Mouse (Mus musculus): ENCODE data around the gene Sec14l5.
A peak's percentile ranks its signal among the peaks of the same experiment; 100 is the strongest.

Sec14l5 gene

DNA sequence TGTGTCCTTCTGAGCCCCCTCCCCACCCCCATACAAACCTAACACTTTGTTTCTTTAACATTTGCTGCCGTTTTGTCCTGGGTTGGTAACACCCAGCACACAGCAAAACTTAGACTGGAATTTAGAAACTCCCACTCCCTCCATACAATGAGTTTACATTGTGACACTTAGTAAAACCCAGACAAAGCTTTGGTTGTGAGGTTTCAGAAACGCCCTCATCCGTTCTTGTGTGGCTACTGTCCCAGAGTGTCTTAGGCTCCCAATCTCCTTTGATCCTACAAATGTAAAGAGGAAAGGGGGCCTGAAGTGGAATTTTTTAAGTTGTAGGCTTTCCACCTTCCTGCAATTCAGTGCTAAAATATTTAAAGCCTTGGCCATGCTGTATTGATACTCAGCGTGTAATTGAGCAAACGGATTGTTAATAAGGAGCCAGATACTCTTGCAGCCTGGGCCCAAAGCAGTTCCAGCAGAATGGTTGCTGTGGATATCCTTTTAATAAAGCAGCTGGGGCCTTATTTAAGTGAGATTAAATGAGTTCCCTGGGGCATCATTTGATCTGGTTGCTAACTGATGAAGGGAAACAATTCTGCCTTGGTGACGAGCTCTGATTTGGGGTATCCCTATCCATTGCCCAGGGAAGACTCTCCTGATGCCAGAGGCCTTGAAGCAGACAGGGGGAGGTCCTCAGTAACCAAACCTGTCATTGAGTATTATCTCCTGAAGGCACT lies 6.6 kb downstream of the Sec14l5 start:
- no peak for DNase-seq (ENCODE audit: low spot score in 2 of 2)

DNA sequence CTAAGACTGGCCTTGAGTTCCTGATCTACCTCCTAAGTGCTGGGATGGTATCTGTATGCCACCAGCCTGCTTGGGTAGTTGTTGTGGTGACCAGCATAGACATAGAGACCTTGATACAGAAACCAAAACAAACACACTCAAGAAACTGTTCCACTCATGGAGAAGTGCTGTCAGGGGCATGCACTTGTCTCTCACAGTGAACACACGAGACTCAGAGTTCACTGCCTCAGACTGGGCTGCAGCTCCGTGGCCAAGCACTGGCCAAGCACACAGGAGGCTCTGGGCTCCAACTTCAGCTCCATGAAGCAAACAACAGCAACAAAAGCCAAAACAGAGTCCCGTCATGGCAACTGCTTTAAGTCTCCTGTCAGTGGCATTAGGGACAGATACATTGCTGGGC lies 8.1 kb downstream of the Sec14l5 start:
- DNase-seq (ENCODE audit: low spot score in 2 of 2), result no peak

DNA sequence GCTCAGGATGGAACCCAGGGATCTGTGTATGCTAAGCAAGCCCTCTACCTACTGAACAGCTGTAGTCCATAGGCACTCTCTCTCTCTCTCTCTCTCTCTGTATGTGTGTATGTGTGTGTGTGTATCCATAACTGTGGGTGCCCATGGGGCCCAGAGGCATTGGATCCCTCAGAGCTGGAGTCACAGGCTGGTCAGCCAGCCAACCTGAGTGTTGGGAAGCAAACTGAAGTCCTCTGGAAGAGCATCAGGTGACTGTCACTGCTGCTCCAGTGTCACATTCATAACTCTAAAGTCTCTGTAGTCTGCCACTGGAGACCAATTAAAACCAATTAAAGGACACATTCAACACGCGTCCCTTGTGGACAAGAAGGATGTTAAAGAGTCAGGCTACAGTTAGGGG lies 9.6 kb downstream of the Sec14l5 start:
- no peak for DNase-seq (ENCODE audit: low spot score in 2 of 2)

DNA sequence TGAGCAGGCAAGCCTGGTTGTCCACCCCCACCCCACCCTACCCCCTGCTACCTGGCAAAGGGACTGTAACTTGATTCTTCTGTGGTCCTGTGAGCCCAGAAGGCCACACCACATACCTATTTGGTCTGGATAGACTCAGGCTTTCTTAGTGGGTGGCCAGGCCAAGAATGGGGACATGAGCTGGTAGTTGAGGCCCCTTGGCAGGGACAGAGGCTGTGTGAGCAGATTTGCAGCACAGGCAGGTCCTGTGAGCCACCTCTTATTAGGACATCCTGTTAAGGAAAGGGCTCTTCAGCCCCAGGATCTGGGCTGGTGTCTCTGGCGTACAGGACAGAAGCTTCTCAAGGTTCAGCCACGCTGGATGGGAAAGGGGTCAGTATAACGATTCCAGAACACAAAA lies 10.2 kb downstream of the Sec14l5 start:
- DNase-seq (ENCODE audit: low spot score in 2 of 2), result no peak

DNA sequence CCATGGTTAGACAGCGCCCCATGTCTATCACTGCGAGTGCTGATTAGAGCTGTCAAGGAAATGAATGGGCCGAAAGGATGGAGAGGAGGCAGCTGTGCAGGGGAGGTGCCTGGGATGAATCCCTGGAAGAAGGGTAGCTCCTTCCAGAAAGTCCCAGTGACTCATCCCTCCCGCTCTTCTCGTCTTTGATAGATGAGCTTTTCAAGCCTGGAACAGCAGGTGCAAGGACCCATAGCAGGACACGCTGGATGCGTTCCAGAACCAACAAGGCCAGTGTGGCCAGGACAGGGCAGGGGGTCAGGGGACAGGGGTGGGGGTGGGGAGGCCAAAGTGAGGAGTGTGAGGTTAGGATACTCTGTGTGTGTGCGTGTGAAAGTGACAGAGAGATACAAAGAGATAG lies 12.3 kb downstream of the Sec14l5 start:
- no peak for DNase-seq (ENCODE audit: low spot score in 2 of 2)

DNA sequence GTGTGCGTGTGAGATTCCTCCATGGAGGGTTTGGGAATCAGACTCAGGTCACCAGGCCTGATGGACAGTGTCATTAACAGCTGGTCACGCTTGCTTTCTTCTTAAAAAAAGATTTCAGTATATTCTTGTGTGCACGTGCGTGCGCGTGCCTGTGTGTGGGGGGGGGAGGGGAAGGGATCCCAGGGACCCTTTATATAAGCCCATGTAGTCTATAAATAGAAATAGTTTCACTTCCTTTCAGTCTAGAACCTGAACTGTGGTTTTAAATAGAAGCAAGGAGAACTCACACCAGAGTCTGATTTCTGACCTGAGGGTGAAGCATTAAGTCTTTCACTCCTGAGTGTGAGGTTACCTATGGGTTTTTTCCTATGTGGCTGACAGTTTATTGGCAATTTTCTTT lies 17.4 kb downstream of the Sec14l5 start:
- DNase-seq (ENCODE audit: low spot score in 2 of 2), result no peak

DNA sequence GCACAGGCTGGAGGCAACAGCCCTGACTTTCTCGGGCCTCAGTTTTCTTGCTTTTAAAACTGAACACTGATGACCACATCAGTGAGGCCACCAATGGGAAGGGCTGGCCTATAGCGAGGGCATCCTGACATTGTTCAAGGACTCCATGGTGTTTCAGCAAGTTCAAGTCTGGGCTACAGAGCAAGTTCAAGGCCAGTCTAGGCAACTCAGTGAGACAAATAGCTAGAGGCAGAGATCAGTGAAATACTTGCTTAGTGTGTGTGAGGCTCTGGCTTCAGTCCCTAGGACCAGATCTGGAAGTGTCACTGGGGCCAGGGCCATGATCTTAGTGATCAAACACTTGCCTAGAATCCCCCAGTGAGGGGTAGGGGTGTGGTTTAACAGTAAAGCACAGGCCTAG lies 21.1 kb downstream of the Sec14l5 start:
- no peak for DNase-seq (ENCODE audit: low spot score in 2 of 2)

DNA sequence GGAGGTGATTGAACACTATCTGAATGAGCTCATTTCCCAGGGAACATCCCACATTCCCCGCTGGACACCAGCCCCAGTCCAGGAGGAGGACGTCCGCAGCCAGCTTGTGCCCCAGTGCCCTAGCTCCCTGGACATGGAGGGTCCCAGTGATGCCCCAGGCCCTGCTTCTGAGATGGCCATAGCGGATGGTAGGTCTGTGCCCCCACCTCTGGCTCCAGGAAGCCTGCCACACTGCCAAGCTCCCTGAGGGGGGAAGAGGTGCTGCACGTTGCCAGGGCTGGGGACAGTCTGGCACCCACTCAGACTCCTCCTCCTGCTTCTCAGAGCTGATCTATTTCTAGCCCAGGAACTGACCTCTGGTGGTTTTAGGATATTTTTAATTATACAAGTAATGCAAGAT lies 21.9 kb downstream of the Sec14l5 start:
- peak; percentile 53 to 67 for DNase-seq (ENCODE audit: low spot score in 2 of 2)

DNA sequence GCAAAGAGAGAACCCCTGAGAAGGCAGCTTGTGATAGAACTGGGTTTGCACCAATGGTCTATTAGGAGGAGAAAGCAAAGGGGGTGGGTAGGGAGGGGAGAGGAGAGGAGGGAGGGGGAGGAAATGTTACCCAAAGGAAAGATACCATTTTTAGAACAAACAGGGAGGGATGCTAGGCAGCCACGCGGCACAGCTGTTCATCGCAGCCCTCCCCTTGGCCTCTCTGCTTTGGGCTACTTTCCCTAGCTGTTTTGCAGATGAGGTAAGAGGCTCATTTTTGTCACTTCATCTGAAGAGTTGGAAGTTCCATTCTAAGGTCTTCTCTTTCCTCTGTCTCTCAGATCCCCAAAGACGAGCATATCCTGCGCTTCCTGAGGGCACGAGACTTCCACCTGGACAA lies 25.7 kb downstream of the Sec14l5 start:
- DNase-seq (ENCODE audit: low spot score in 2 of 2), result no peak

DNA sequence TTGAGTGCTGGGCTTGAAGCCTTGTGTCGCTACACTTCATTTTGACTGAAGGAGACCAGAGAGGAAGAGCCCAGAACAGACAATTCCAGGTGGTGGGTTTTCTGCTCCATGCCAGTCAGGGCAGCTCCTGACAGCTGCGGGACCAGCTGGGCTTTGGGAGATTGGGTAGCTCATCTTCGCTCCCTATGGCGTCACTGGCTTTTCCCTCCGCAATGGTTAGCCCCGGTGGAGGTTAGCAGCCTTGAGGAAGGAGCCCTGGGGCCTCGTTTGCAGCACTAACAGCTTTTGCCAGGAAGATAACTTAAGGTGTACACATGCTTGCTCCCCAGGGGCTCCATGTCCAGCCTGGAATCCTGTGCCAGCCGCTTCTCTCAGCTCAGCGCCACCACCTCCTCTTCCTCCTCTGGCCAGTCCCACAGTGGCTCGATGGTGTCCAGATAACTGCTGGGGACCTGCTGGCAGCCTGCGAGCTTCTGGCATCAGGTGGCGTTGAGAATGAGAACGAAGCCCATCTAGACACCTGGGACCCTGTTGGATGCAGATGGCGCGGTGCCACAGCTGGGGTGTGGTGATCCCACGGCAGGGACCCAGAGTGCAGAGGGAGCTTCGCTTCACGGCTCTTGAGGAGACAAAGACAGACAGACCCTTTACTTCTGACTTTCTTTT lies 36.5 kb downstream of the Sec14l5 start:
- DNase-seq (ENCODE audit: low spot score in 2 of 2), result no peak

DNA sequence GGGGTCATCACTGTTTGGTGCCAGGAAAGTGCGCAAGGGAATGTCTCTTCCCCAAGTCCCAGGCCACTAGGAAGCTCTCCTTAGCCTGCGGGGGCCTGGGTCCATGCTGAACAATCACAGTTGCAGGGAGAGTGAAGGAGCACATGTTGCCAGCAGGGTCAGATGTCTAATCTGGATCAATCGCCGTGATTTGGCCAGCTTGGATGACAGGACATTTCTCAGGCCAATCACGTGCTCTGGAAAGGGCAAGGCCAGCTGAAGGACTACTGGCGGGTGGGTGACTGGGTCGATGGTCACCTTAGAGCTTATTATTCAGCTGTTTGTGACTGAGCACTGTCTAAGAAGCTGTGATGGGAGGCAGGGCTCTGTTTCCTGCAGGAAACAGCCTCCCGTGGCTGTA lies 37.2 kb downstream of the Sec14l5 start:
- DNase-seq (ENCODE audit: low spot score in 2 of 2), result no peak

DNA sequence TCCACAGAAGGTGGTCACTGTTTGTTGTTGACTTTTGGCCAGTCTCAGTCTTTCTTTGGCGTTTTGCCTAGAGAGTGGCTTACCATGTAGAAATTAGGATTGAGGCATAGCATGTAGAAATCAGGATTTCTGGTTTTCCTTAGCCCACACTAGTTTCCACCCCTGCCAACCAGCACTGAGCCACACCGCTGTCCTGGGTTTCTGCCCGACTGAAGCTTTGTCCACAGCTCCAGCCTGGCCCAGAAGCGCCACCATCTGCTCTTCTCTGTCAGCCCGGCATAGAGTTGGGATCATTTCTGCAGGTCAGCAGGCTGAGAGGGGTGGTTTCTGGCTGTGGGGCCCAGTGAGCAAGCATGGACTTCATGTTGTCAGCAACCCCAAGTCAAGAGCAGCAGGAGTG lies 38.0 kb downstream of the Sec14l5 start:
- DNase-seq (ENCODE audit: low spot score in 2 of 2), result no peak

DNA sequence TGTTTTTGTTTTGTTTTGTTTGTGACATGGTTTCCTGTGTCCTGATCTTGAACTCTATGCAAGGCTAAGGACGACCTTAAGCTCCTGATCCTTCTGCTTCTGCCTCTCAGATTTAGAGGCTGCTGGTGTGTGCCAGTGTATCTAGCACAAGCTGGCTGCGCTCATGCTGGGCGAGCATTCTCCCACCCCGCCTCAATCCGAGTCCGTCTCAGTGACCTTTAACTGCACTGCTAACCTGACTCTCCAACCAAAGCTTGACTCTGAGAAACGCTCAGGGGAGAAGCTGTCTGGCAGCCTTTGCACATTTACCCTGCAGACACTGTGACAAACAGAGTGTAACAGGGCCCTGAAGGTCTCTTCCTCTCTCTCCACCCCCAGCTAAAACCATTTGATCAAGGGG lies 38.8 kb downstream of the Sec14l5 start:
- no peak for DNase-seq (ENCODE audit: low spot score in 2 of 2)

DNA sequence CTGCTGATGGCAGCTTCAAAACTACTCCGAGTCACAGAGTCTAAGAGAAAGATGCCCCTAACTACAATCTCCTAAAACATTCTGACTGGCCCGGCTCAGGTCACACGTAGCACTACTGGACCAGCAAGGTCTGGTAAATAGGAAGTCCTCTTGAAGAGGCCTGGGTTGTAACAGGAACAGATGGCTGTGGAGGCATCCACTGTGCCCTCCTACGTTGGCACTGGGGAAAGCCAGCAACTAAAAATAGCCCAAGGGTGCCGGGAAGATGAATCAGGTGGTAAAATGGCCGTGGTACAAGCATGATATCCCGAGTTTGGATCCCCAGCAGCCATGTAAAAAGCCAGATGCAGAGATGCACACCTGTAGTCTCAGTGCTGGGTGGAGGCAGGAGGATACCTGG lies 39.3 kb downstream of the Sec14l5 start:
- peak; percentile 45 to 55 for DNase-seq (ENCODE audit: low spot score in 2 of 2)

DNA sequence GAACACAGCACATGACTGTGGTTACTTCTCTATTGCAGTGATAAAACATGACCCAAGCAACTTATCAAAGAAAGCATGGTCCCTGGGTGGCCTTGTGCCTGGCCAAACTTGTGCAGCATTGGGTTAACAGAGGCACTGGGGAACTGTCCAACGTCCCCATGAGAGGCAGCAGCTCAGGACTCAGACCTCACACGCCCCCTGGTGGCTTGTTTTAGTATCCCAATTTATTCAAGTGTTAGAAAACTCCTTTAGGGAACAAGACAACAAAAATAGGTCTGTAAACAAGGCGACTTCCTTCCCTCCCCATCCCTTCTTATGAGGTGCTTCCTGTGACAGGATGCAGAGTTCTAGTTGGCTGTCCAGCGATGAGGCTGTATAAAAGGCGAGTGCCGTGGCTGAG lies 48.2 kb downstream of the Sec14l5 start:
- DNase-seq (ENCODE audit: low spot score in 2 of 2), result peak; percentile 50 to 57

DNA sequence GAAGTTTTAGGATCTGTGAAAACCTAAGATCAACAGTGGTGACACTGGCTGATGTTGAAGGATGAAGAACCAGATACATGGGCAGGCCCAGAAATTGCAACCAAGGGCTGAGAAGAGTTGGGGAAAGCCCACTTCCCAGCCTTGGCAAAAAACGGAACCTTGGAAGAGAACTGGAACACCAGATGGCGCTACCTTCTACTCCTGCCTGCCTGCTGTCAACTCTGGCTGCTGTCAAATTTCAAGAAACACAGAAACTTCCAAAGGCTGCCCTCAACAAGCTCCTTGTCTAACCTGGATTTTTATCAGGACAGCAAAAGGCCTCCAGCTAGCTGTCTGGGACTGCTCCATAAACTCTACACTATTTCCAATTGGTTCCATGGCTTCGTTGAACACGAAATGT lies 55.8 kb downstream of the Sec14l5 start:
- DNase-seq (ENCODE audit: low spot score in 2 of 2), result peak in 1 of 2 experiments; percentile 51

DNA sequence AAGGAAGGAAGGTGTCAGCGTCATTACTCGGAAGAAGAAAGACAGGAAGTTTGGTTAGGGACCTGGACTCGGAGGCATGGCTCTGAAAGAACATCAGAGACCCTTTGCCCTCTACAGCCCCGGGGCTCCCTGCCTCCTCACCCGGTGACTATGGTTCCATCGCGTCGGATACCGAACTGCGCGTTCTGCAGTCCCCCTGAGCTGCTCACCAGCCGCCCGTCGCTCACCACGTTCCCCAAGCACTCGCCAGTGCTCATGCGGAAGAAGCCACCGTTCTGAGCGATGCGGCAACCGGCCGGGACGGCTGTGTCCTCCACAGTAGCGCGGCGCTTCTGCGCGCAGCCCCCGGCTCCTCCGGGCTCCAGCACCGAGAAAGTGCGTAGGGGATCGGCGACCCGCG lies 56.3 kb downstream of the Sec14l5 start:
- no peak for DNase-seq (ENCODE audit: low spot score in 2 of 2)

DNA sequence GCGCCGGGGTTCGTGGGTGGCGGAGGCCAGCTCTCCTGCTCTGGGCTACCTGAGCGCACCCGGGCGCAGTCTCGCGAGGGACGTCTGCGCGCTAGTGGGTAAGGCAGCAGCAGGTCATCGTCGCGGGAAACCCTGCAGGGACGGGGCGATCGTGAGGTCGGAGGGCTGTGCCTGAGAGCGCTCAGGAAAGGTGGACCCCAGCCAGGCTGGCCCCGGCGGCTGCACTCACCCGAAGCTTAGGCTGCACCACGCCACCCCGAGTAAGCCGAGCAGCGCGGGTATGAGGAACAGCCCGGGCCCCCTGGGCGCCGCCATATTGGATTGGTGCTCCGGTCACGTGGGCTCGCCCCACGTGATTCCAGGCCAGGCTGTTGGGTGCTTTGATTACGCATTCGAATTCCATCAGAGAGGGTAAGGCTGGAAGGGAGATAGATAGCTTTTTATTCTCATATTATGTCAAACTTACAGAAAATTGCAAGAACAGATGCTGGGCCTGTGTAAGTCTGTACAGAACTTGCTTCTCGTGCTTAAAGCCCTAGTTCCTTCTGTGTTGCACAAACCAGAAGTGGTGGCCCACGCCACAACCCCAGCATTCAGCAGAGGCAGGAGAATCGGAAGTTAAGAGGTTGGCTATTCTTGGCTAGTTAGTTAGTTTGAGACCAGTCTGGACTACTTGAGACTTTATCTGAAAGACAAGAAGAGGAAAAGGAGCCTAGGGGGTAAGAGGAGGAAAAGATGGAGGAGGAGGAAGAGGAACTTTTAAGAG lies 56.9 kb downstream of the Sec14l5 start, which contains the start of gene Nagpa:
Nagpa (minus strand) TSS at position 345 of the 766 bp plus-strand sequence.
- peak; percentile 75 to 78 for DNase-seq (ENCODE audit: low spot score in 2 of 2)

DNA sequence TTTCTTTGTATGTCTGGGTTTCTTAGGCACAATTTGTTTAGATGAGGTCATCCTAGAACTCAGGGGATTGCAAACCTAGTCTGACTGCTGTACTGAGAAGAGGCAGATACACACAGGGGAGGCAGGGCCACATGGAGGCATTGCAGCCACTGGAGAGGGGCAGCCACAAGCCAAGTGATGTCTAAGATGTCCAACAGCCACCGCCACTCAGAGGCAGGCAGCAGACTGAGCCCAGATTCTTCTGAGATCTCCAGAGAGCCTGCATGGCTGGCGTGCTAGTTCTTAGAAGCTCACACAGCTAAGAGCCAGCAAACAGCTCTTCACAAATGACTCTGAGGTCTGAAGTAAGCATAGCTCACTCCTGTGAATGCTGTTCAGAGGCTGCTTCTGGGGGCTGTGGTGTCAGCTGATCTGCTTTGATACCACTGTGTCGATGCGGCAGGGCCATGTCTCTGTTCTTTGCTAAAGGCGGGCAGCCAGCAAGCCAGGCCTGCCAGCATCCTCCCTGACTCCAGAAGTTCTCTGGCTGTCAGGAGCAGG lies 58.6 kb downstream of the Sec14l5 start:
- peak in 1 of 2 experiments; percentile 30 for DNase-seq (ENCODE audit: low spot score in 2 of 2)

DNA sequence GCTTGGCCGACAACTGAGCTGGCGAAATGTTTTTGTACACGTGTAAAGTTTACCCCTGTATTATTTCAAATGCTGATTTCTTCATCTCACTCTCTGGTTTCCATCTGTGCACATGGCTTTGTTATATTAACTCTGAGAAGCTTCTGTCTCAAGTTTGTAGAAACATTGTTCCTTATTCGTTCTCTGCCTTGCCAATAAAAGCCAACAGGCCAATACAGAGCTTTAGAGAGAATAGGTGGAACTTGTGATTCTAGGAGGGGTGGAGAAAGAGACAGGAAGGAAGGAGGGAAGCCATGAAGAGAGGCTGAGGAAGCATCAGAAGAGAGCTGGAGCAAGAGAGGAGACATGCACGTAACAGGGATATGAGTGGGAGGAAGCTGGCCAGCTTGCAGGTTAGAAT lies 59.1 kb downstream of the Sec14l5 start:
- no peak for DNase-seq (ENCODE audit: low spot score in 2 of 2)

DNA sequence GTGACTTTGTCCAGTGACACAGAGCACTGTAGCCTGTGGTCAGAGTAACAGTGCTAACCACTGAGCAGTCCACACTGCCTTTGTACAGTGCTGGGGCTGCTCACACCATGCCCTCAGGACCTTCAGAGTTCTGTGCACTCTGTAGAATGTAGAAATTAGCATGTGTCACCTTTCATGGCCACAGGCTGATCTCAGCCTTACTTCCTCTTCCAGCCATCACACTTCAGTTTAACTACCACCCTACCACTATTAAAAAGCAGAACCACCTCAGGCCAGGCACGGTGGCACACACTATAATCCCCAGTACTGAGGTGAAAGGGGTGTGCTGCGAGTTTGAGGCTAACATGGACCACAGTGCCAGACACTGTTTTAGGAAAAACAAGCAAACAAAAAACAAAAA lies 63.5 kb downstream of the Sec14l5 start:
- DNase-seq (ENCODE audit: low spot score in 2 of 2), result no peak

DNA sequence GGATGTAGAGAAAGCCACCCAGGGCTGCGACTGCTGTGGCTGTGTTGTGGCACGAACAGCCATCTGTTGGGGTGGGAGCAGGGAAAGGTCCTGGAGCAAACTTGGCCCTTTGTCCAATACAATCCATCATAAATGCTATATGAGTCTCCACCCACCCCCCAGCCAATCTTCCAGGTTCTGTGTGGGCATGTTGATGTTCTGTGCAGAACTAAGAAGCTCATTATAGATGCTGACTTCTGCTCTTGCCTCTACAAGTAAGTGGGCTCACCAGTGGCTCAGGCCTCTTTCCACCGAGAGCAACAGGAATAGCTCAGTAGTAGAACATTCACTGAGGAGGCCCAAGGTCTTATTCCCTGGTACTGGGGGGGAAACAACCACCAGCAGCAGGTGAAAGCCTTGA lies 65.2 kb downstream of the Sec14l5 start:
- DNase-seq (ENCODE audit: low spot score in 2 of 2), result no peak

DNA sequence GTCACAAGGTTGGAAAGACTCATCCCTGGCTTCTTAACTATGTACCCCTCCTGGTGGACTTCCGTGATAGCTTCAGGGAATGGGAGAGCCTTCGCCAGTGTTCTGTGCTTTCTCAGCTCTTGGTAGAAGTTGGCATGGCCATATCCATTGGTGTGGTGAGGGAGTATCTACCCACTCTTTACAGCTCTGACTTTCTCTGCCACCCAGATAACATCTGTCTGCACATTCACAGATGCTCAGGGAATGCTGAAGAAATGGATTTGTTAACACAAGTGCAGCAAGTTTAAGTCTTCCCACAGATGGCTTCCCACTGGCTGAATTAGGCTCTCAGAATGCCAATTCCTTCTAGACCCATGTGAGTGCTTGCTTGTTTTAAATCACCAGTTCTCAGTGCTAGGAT lies 67.2 kb downstream of the Sec14l5 start:
- no peak for DNase-seq (ENCODE audit: low spot score in 2 of 2)
